Mouse (Mus musculus): ENCODE measurements around the gene Vma21-ps. TPM values are rescaled to one million over a fixed set of nuclear protein-coding genes. Genes with fewer than 3 reads are reported as not detected.
"Not testable (repeated sequence)": the region's sequence is repeated elsewhere in the genome, so short reads cannot be mapped to it uniquely, and the experiment has no call there.

The Vma21-ps gene
- total RNA-seq (2014; rRNA removed) (not detected in 2 replicates), polyA plus RNA-seq (2015; fragmentation: Nextera tagmentation; extraction: Ambion mirVana) (not detected in 2 replicates)

- H3K27ac ChIP-seq (ENCODE audit: low read depth, low read length); H3K36me3 ChIP-seq (ENCODE audit: insufficient read depth, low read length); H3K4me2 ChIP-seq (ENCODE audit: low read depth, low read length, poor library complexity, severe bottlenecking); H3K9ac ChIP-seq (replicated peaks; ENCODE audit: low read length, poor library complexity, severe bottlenecking); ATAC-seq (ENCODE audit: low FRiP score); H3K27me3 ChIP-seq (ENCODE audit: insufficient read depth, low read length); H3K4me3 ChIP-seq (ENCODE audit: low read depth, low read length); DNase-seq (ENCODE audit: low spot score); H3K9me3 ChIP-seq (ENCODE audit: low read length); H3K4me1 ChIP-seq (ENCODE audit: insufficient read depth, low read length): not testable (repeated sequence)
- 96% methylated on average over 10 of the region's 10 CpGs for WGBS
Observed at GRCm38 (mm10) chr4:52497144-52497543, at the start of gene Vma21-ps. Gene Vma21-ps, minus strand, starts transcription at chr4:52497244.

- DNase-seq (ENCODE audit: low spot score) (no peak), ATAC-seq (ENCODE audit: low FRiP score) (no peak)
- no peaks in the 10 kb centered on the region for H3K4me1 ChIP-seq (ENCODE audit: insufficient read depth, low read length)
- no peak overlapping the region for H3K4me3 ChIP-seq (ENCODE audit: low read depth, low read length)
- no peak overlapping the region for H3K27ac ChIP-seq (ENCODE audit: low read depth, low read length)
- H3K36me3 ChIP-seq (ENCODE audit: insufficient read depth, low read length), result no peaks in the 10 kb centered on the region
- TF ChIP-seq CTCF (IDR thresholded peaks at IDR 0.05), result no peak
- no peak overlapping the region for H3K9ac ChIP-seq (replicated peaks; ENCODE audit: low read length, poor library complexity, severe bottlenecking)
- H3K4me2 ChIP-seq (ENCODE audit: low read depth, low read length, poor library complexity, severe bottlenecking), result no peak overlapping the region
- H3K9me3 ChIP-seq (ENCODE audit: low read length), result no peaks in the 10 kb centered on the region
- 72% methylated on average over 3 of the region's 3 CpGs for WGBS
- no peaks in the 10 kb centered on the region for H3K27me3 ChIP-seq (ENCODE audit: insufficient read depth, low read length)
Observed at GRCm38 (mm10) chr4:52543001-52543400, 46.0 kb upstream of the Vma21-ps start.

- no peak overlapping the region for H3K27ac ChIP-seq (ENCODE audit: low read depth, low read length)
- no peaks in the 10 kb centered on the region for H3K27me3 ChIP-seq (ENCODE audit: insufficient read depth, low read length)
- no peaks in the 10 kb centered on the region for H3K9me3 ChIP-seq (ENCODE audit: low read length)
- DNase-seq (ENCODE audit: low spot score) (no peak), ATAC-seq (ENCODE audit: low FRiP score) (no peak)
- H3K4me1 ChIP-seq (ENCODE audit: insufficient read depth, low read length), result no peaks in the 10 kb centered on the region
- no peak for TF ChIP-seq CTCF (IDR thresholded peaks at IDR 0.05)
- H3K4me2 ChIP-seq (ENCODE audit: low read depth, low read length, poor library complexity, severe bottlenecking), result no peak overlapping the region
- no peak overlapping the region for H3K4me3 ChIP-seq (ENCODE audit: low read depth, low read length)
- H3K36me3 ChIP-seq (ENCODE audit: insufficient read depth, low read length), result no peaks in the 10 kb centered on the region
- WGBS, result 75% methylated on average over 2 of the region's 2 CpGs
- H3K9ac ChIP-seq (replicated peaks; ENCODE audit: low read length, poor library complexity, severe bottlenecking), result no peak overlapping the region
Observed at GRCm38 (mm10) chr4:52530636-52531035, 33.6 kb upstream of the Vma21-ps start.

- no peak overlapping the region for H3K4me3 ChIP-seq (ENCODE audit: low read depth, low read length)
- no peak for TF ChIP-seq CTCF (IDR thresholded peaks at IDR 0.05)
- no peak overlapping the region for H3K9ac ChIP-seq (replicated peaks; ENCODE audit: low read length, poor library complexity, severe bottlenecking)
- H3K27me3 ChIP-seq (ENCODE audit: insufficient read depth, low read length), result no peaks in the 10 kb centered on the region
- H3K4me1 ChIP-seq (ENCODE audit: insufficient read depth, low read length), result no peaks in the 10 kb centered on the region
- no peaks in the 10 kb centered on the region for H3K36me3 ChIP-seq (ENCODE audit: insufficient read depth, low read length)
- no peak overlapping the region for H3K27ac ChIP-seq (ENCODE audit: low read depth, low read length)
- ATAC-seq (ENCODE audit: low FRiP score) (no peak), DNase-seq (ENCODE audit: low spot score) (peak; percentile 38)
- H3K9me3 ChIP-seq (ENCODE audit: low read length), result no peaks in the 10 kb centered on the region
- H3K4me2 ChIP-seq (ENCODE audit: low read depth, low read length, poor library complexity, severe bottlenecking), result no peak overlapping the region
- 81% methylated on average over 5 of the region's 5 CpGs for WGBS
Observed at GRCm38 (mm10) chr4:52526464-52526863, 29.4 kb upstream of the Vma21-ps start.

- H3K4me1 ChIP-seq (ENCODE audit: insufficient read depth, low read length), result no peaks in the 10 kb centered on the region
- ATAC-seq (ENCODE audit: low FRiP score) (no peak), DNase-seq (ENCODE audit: low spot score) (no peak)
- no peak overlapping the region for H3K27ac ChIP-seq (ENCODE audit: low read depth, low read length)
- no peaks in the 10 kb centered on the region for H3K27me3 ChIP-seq (ENCODE audit: insufficient read depth, low read length)
- H3K9me3 ChIP-seq (ENCODE audit: low read length), result no peaks in the 10 kb centered on the region
- 79% methylated on average over 5 of the region's 5 CpGs for WGBS
- no peaks in the 10 kb centered on the region for H3K36me3 ChIP-seq (ENCODE audit: insufficient read depth, low read length)
- no peak overlapping the region for H3K4me2 ChIP-seq (ENCODE audit: low read depth, low read length, poor library complexity, severe bottlenecking)
- no peak overlapping the region for H3K4me3 ChIP-seq (ENCODE audit: low read depth, low read length)
- TF ChIP-seq CTCF (IDR thresholded peaks at IDR 0.05), result no peak
- no peak overlapping the region for H3K9ac ChIP-seq (replicated peaks; ENCODE audit: low read length, poor library complexity, severe bottlenecking)
Observed at GRCm38 (mm10) chr4:52519301-52519700, 22.3 kb upstream of the Vma21-ps start.

GRCm38 (mm10) chr4:52517580-52517979, 20.5 kb upstream of the Vma21-ps start:
- H3K4me1 ChIP-seq (ENCODE audit: insufficient read depth, low read length), result no peaks in the 10 kb centered on the region
- no peak for ATAC-seq (ENCODE audit: low FRiP score)
- no peak overlapping the region for H3K4me2 ChIP-seq (ENCODE audit: low read depth, low read length, poor library complexity, severe bottlenecking)
- H3K27me3 ChIP-seq (ENCODE audit: insufficient read depth, low read length), result no peaks in the 10 kb centered on the region
- no peak for DNase-seq (ENCODE audit: low spot score)
- H3K9me3 ChIP-seq (ENCODE audit: low read length), result no peaks in the 10 kb centered on the region
- no peak overlapping the region for H3K4me3 ChIP-seq (ENCODE audit: low read depth, low read length)
- H3K9ac ChIP-seq (replicated peaks; ENCODE audit: low read length, poor library complexity, severe bottlenecking), result no peak overlapping the region
- WGBS, result 16% methylated on average over 4 of the region's 4 CpGs
- H3K36me3 ChIP-seq (ENCODE audit: insufficient read depth, low read length), result no peaks in the 10 kb centered on the region
- H3K27ac ChIP-seq (ENCODE audit: low read depth, low read length), result no peak overlapping the region
- TF ChIP-seq CTCF (IDR thresholded peaks at IDR 0.05), result no peak
